Mouse (Mus musculus): Measurements from ENCODE around the gene Fam84b.
"Not testable (repeated sequence)": the region's sequence is repeated elsewhere in the genome, so short reads cannot be mapped to it uniquely, and the experiment has no call there.

Gene Fam84b

GRCm38 (mm10) chr15:60853231-60853999 is at the start of gene Fam84b:
Gene Fam84b (minus strand): TSS chr15:60853778.
- peak; percentile 58 for DNase-seq (ENCODE audit: low spot score)

GRCm38 (mm10) chr15:60898187-60898965 is 44.8 kb upstream of the Fam84b start:
- DNase-seq (ENCODE audit: low spot score): no peak

- DNase-seq (ENCODE audit: low spot score): no peak
These were observed 42.5 kb upstream of the Fam84b start for GRCm38 (mm10) chr15:60896040-60896439.

- peak; percentile 1 for DNase-seq (ENCODE audit: low spot score)
These were observed 39.4 kb upstream of the Fam84b start for GRCm38 (mm10) chr15:60892976-60893463.

- DNase-seq (ENCODE audit: low spot score): no peak
These were observed 35.1 kb upstream of the Fam84b start for GRCm38 (mm10) chr15:60888724-60889123.

GRCm38 (mm10) chr15:60875721-60876120 is 22.1 kb upstream of the Fam84b start:
- DNase-seq (ENCODE audit: low spot score): no peak

GRCm38 (mm10) chr15:60862417-60862816 is 8.8 kb upstream of the Fam84b start:
- no peak for DNase-seq (ENCODE audit: low spot score)

- no peak for DNase-seq (ENCODE audit: low spot score)
These were observed 1.5 kb upstream of the Fam84b start for GRCm38 (mm10) chr15:60855112-60855511.

GRCm38 (mm10) chr15:60854151-60854550 is 573 bp upstream of the Fam84b start:
- no peak for DNase-seq (ENCODE audit: low spot score)

GRCm38 (mm10) chr15:60848630-60849029 is 4.9 kb downstream of the Fam84b start:
- DNase-seq (ENCODE audit: low spot score): no peak

GRCm38 (mm10) chr15:60846291-60846690 is 7.3 kb downstream of the Fam84b start:
- no peak for DNase-seq (ENCODE audit: low spot score)

- DNase-seq (ENCODE audit: low spot score): no peak
These were observed 7.7 kb downstream of the Fam84b start for GRCm38 (mm10) chr15:60845886-60846285.

GRCm38 (mm10) chr15:60841785-60842184 is 11.8 kb downstream of the Fam84b start:
- DNase-seq (ENCODE audit: low spot score): no peak

- DNase-seq (ENCODE audit: low spot score): not testable (repeated sequence)
These were observed 12.3 kb downstream of the Fam84b start for GRCm38 (mm10) chr15:60841312-60841711.

GRCm38 (mm10) chr15:60840296-60840670 is 13.3 kb downstream of the Fam84b start:
- peak; percentile 39 for DNase-seq (ENCODE audit: low spot score)

- no peak for DNase-seq (ENCODE audit: low spot score)
These were observed 13.9 kb downstream of the Fam84b start for GRCm38 (mm10) chr15:60839539-60840295.

GRCm38 (mm10) chr15:60838135-60838534 is 15.4 kb downstream of the Fam84b start:
- DNase-seq (ENCODE audit: low spot score): no peak

- no peak for DNase-seq (ENCODE audit: low spot score)
These were observed 15.9 kb downstream of the Fam84b start for GRCm38 (mm10) chr15:60837719-60838118.

GRCm38 (mm10) chr15:60836321-60836720 is 17.3 kb downstream of the Fam84b start:
- DNase-seq (ENCODE audit: low spot score): peak; percentile 32

GRCm38 (mm10) chr15:60834598-60835571 is 18.7 kb downstream of the Fam84b start:
- no peak for DNase-seq (ENCODE audit: low spot score)
